Mouse (Mus musculus) brain, embryonic 14.5 days (tissue): ENCODE results near the gene Rhbdf2.

ENCODE experiments used
- CTCF ChIP-seq: fragments of 200-500 bp; IDR thresholded peaks from 2 replicates; pipeline ENCODE4 v1.5.1; 2012; ENCODE audit warnings: inconsistent platforms, mild to moderate bottlenecking, moderate library complexity, borderline replicate concordance; ENCODE audit not compliant: insufficient read depth, insufficient read length; ENCODE audit errors: extremely low read depth
- POLR2A ChIP-seq: fragments of 200-500 bp; IDR thresholded peaks from 2 replicates; pipeline ENCODE4 v1.6.1; 2012; ENCODE audit warnings: mild to moderate bottlenecking, inconsistent platforms, borderline replicate concordance; ENCODE audit not compliant: poor library complexity, insufficient read depth, insufficient read length, severe bottlenecking; ENCODE audit errors: extremely low read depth

- TF ChIP-seq CTCF (no peak), POLR2A (no peak)
These were observed 10.9 kb downstream of the Rhbdf2 start for GRCm38 (mm10) chr11:116615735-116616437.
